Mouse (Mus musculus) embryonic stem cell, embryonic (primary cell): Measurements from ENCODE around the gene Hdac4.

ENCODE experiments used
- CTCF ChIA-PET, 4 experiments: fragments of 300-600 bp in 2 of 4; fragments of 350-600 bp in 2 of 4; sonication (Branson Sonifier 250); formaldehyde crosslinking; loops; one replicate each; lab custom pipeline; 2022; ENCODE audit warnings: inconsistent platforms in 2 of 4; lab: Charles Lee
- POLR2A ChIA-PET, 4 experiments: fragments of 300-600 bp in 2 of 4; fragments of 350-600 bp in 2 of 4; sonication (Branson Sonifier 250); formaldehyde crosslinking; loops; one replicate each; lab custom pipeline; 2022; ENCODE audit warnings: antibody characterized with exemption in 4 of 4, inconsistent platforms in 1 of 4; lab: Charles Lee

Hdac4 gene

GRCm38 (mm10) chr1:92041290-92041689 lies 154.2 kb downstream of the Hdac4 start:
- ChIA-PET CTCF (no interaction called here), POLR2A (interaction anchor here in 2 of 4 experiments (0.7 to 1.4 kb wide), 2 partner anchors 19 to 53 kb away, joined by 3 to 7 read pairs; no protein-coding TSS in a partner anchor)

GRCm38 (mm10) chr1:92038714-92039113 lies 156.8 kb downstream of the Hdac4 start:
- ChIA-PET CTCF (no interaction called here), POLR2A (interaction anchor here in 1 of 4 experiments (0.8 kb wide), 1 partner anchor 438 kb away, joined by 3 read pairs; no protein-coding TSS in a partner anchor)

DNA sequence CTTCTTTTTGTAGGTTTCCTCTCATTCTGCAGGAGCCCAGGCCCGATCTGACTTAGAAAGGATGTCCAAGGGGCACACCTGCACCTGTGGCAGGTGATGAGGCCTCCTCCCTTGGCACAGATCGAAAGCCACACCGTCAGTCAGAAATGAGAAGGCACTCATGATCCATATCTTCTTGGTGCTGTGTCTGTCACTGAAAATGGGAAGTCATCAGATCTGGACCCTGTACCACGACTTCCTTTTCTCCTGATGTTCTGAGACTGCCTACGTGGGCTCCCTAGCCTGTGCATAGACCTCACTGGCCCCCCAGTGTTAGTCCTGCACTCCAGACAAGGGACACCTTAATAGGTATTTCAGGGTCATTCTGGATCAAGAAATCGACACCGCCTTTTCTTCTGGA lies 158.5 kb downstream of the Hdac4 start:
- ChIA-PET CTCF (no interaction called here), POLR2A (interaction anchor here in 2 of 4 experiments (0.7 to 2.0 kb wide), 3 partner anchors 9 to 436 kb away, joined by 3 to 11 read pairs (median 7); partner anchors contain the start of gene Ndufa10 (in 1 of the 2))

- CTCF ChIA-PET, result no interaction called here
These were observed 159.7 kb downstream of the Hdac4 start for GRCm38 (mm10) chr1:92035770-92036169.

GRCm38 (mm10) chr1:92034247-92034646 lies 161.3 kb downstream of the Hdac4 start:
- ChIA-PET POLR2A (interaction anchor here in 1 of 4 experiments (0.7 to 1.2 kb wide), 3 partner anchors 11 to 398 kb away, joined by 3 to 4 read pairs (median 3); no protein-coding TSS in a partner anchor), CTCF (interaction anchor here in 1 of 4 experiments (0.6 kb wide), 1 partner anchor 12 kb away, joined by 4 read pairs; no protein-coding TSS in a partner anchor)

More at GRCm38 (mm10) chr1:92035770-92036169, 159.7 kb downstream of the Hdac4 start:
- POLR2A ChIA-PET, result interaction anchor here in 1 of 4 experiments (1.0 to 2.0 kb wide), 2 partner anchors 10 to 30 kb away, joined by 3 to 7 read pairs; no protein-coding TSS in a partner anchor

DNA sequence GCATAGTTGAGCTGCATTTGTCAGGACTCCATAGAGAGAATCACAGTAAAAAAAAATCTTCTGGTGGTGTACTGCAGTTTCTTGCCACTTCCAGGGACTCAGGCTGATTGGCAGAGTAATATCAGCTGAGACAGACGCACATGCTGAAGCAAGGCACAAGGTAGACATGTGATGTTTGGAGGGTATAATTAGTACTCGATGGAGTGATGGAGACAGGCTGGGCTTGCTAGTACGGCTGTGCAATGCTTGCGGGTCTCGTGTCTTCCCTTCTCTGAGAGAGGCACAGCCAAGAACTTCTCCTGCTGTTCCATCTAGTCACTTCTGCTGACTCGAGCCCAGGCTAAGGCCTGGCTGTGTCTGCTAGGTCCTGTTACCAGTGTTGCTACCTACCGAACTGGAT lies 162.0 kb downstream of the Hdac4 start:
- ChIA-PET CTCF (no interaction called here), POLR2A (no interaction called here)

GRCm38 (mm10) chr1:92030541-92030940 lies 165.0 kb downstream of the Hdac4 start:
- ChIA-PET CTCF (no interaction called here), POLR2A (no interaction called here)

GRCm38 (mm10) chr1:92028158-92028557 lies 167.3 kb downstream of the Hdac4 start:
- CTCF ChIA-PET, result interaction anchor here in 1 of 4 experiments (0.5 kb wide), 1 partner anchor 188 kb away, joined by 3 read pairs; no protein-coding TSS in a partner anchor

GRCm38 (mm10) chr1:92026351-92026750 lies 169.1 kb downstream of the Hdac4 start:
- ChIA-PET CTCF (no interaction called here), POLR2A (no interaction called here)

More at GRCm38 (mm10) chr1:92028158-92028557, 167.3 kb downstream of the Hdac4 start:
- POLR2A ChIA-PET, result interaction anchor here in 1 of 4 experiments (1.3 to 1.5 kb wide), 3 partner anchors 12 to 15 kb away, joined by 3 to 4 read pairs (median 3); no protein-coding TSS in a partner anchor

- ChIA-PET POLR2A (no interaction called here), CTCF (interaction anchor here in 1 of 4 experiments (0.7 kb wide), 1 partner anchor 104 kb away, joined by 3 read pairs; no protein-coding TSS in a partner anchor)
These were observed 171.6 kb downstream of the Hdac4 start for GRCm38 (mm10) chr1:92023906-92024305.

DNA sequence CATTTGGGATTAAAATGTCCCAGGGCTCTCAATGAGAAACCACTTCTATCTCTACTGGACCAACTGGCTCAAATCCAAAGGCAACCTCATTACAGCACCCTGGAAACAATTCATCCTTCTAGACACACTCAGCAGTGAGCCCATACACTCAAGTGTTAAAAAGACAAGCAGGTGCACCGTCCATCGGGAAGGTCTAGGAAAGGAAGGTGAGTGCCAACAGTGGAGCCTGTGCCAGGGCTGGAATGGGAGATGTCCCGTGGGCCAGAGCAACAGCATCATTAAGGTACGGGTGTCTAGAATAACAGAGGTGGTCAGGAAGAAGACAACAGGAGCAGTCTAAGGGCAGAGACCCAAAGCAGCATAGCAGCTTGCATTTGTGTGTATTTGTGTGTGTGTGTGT lies 173.5 kb downstream of the Hdac4 start:
- ChIA-PET POLR2A (interaction anchor here in 1 of 4 experiments (1.0 to 1.2 kb wide), 2 partner anchors 8 to 10 kb away, joined by 3 read pairs; no protein-coding TSS in a partner anchor), CTCF (no interaction called here)

GRCm38 (mm10) chr1:92015938-92016672 lies 179.4 kb downstream of the Hdac4 start:
- CTCF ChIA-PET, result no interaction called here
- POLR2A ChIA-PET, result interaction anchor here in 1 of 4 experiments (1.5 kb wide), 1 partner anchor 11 kb away, joined by 3 read pairs; no protein-coding TSS in a partner anchor

- ChIA-PET POLR2A (interaction anchor here in 1 of 4 experiments (1.3 kb wide), 1 partner anchor 11 kb away, joined by 4 read pairs; no protein-coding TSS in a partner anchor), CTCF (no interaction called here)
These were observed 180.2 kb downstream of the Hdac4 start for GRCm38 (mm10) chr1:92015252-92015651.

- ChIA-PET POLR2A (interaction anchor here in 2 of 4 experiments (0.6 to 1.4 kb wide), 4 partner anchors 10 to 816 kb away, joined by 3 to 4 read pairs (median 4); no protein-coding TSS in a partner anchor), CTCF (interaction anchor here in 1 of 4 experiments (1.4 kb wide), 1 partner anchor 52 kb away, joined by 3 read pairs; no protein-coding TSS in a partner anchor)
These were observed 181.0 kb downstream of the Hdac4 start for GRCm38 (mm10) chr1:92014496-92014895.

DNA sequence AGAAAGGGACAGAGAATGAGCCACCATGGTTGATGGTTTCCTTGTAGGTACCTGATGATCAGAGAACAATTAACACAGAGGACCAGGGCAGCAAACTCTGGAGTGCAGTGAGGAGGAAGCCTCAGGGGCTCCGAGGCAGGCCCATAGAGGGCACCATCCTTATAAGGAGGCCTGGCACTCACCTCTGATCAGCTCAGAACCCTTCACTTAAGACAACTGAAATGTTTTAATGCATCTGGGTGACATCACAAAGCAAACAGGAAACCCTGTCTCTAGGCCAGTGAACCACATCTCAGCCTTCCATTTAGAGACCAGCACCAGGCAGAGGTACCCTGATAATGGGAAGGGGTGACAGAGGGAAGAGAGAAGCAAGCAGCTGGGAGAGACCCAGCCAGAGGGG lies 188.8 kb downstream of the Hdac4 start:
- POLR2A ChIA-PET, result no interaction called here
- CTCF ChIA-PET, result interaction anchor here in 1 of 4 experiments (1.0 kb wide), 1 partner anchor 45 kb away, joined by 3 read pairs; no protein-coding TSS in a partner anchor

DNA sequence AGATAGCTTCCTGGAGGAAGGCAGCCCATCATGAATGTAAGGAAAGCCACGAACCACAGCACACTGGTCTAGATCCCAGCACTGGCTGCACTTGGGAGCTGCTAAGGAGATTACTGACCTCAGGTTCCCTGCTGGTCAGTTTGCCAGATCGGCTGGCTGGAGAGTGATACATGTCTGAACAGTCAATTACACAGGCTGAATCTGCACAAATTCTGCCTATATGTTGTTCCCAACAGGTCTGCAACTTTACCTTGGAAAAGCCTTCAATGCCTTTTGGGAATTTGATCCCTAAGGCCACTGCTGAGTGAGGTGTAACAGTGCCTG lies 189.9 kb downstream of the Hdac4 start:
- POLR2A ChIA-PET, result interaction anchor here in 1 of 4 experiments (2.6 kb wide), 1 partner anchor 17 kb away, joined by 8 read pairs; no protein-coding TSS in a partner anchor
- CTCF ChIA-PET, result no interaction called here

DNA sequence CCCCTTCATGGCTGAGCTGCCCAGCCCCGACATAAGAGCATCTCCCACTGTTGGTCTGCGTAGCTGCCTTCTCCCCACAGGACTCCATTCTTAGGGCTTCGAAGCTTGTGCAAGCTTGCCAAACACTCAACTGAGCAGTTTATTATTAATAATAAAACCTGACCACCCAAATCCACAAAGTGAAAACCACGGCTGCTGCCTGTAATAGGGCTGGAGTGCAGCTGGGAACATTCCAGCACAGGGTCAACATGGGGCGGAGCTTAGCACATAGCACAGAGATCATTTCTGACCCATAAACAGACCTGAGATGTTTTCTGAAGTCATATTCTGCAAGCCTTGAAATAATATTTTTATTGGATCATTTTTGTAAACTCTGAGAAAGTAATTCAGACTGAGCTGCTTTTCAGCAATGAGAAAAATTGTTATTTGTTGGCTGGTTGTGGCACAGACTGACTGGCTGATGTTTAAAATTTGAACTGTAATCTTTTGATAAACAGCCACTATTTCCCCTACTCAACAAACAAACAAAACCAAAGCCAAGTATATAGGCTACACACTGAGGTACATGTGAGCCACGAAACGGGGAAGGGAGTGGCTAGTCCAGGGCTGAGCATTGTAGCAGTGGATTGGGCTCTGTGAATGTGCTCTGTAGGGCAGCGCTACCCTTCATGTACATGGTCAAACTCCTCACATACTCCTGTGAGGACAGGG lies 190.4 kb downstream of the Hdac4 start:
- CTCF ChIA-PET, result no interaction called here
- POLR2A ChIA-PET, result interaction anchor here in 2 of 4 experiments (0.6 to 2.6 kb wide), 4 partner anchors 10 to 24 kb away, joined by 3 to 8 read pairs (median 4); no protein-coding TSS in a partner anchor

DNA sequence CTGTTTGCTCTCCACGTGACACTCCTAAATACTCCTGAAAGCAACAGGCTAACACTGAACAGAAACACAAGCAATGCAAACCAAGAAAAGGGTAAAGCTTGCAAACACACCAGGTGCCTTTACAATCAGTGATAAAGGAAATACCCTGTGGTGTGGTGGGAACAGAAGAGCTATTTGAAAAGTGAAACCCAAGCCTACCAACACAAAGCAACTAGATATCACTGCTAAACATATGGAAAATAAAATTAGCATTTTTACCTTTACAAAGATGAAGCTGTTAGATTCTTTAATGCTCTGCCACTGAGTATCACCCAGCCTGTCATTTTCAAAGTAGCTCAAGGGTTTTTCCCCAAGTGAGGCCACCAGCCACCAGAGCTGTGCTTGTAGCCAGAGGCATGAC lies 191.4 kb downstream of the Hdac4 start:
- CTCF ChIA-PET, result interaction anchor here in 1 of 4 experiments (0.5 to 0.7 kb wide), 2 partner anchors 119 to 357 kb away, joined by 3 read pairs; no protein-coding TSS in a partner anchor

More for the DNA sequence above, 191.4 kb downstream of the Hdac4 start:
- POLR2A ChIA-PET, result interaction anchor here in 1 of 4 experiments (0.7 to 2.6 kb wide), 4 partner anchors 10 to 311 kb away, joined by 3 to 8 read pairs (median 4); no protein-coding TSS in a partner anchor
